Mouse (Mus musculus) spleen, adult 2 months (tissue): Measurements from ENCODE around the gene Il17ra. TPM values are rescaled to one million over a fixed set of nuclear protein-coding genes. Genes with fewer than 3 reads are reported as not detected.
A peak's percentile ranks its signal among the peaks of the same experiment; 100 is the strongest.

ENCODE experiments used
- DNase-seq, 2 experiments: peaks; one replicate each; pipeline versions ENCODE4 v3.0.0 to v3.0.0-alpha.2; 2012 to 2021; ENCODE audit warnings: low spot score in 2 of 2, low read depth in 1 of 2
- H3K27ac ChIP-seq: fragments of 200-500 bp; 2 replicates; pipeline ENCODE4 v1.5.1; 2012; ENCODE audit warnings: low read length, inconsistent platforms; ENCODE audit not compliant: insufficient read depth
- H3K27me3 ChIP-seq: fragments of 200-500 bp; 2 replicates; pipeline ENCODE4 v1.6.1; 2012; ENCODE audit warnings: mild to moderate bottlenecking, moderate library complexity, low read length, inconsistent platforms; ENCODE audit not compliant: control insufficient read depth, insufficient read depth
- H3K36me3 ChIP-seq: fragments of 200-500 bp; 2 replicates; pipeline ENCODE4 v1.6.1; 2012; ENCODE audit warnings: mild to moderate bottlenecking, low read length, inconsistent platforms; ENCODE audit not compliant: control insufficient read depth, insufficient read depth
- H3K4me1 ChIP-seq: fragments of 200-500 bp; 2 replicates; pipeline ENCODE4 v1.6.1; 2011; ENCODE audit warnings: inconsistent platforms; ENCODE audit not compliant: control insufficient read depth, insufficient read depth, insufficient read length
- H3K4me3 ChIP-seq: fragments of 200-500 bp; 2 replicates; pipeline ENCODE4 v1.5.1; 2011; ENCODE audit warnings: mild to moderate bottlenecking, inconsistent platforms; ENCODE audit not compliant: insufficient read depth, insufficient read length; ENCODE audit errors: extremely low read depth
- CTCF ChIP-seq: fragments of 200-500 bp; IDR thresholded peaks from 2 replicates; pipeline ENCODE4 v1.5.1; 2011; ENCODE audit warnings: mild to moderate bottlenecking, inconsistent platforms; ENCODE audit not compliant: insufficient read depth, insufficient read length, insufficient replicate concordance; ENCODE audit errors: extremely low read depth
- POLR2A ChIP-seq: fragments of 200-500 bp; IDR thresholded peaks from 2 replicates; pipeline ENCODE4 v1.6.1; 2011; ENCODE audit warnings: low read depth, low read length, inconsistent platforms
- WGBS: fragments of 180-500 bp; shearing (Covaris S2); methylation state at CpG from one replicate; pipeline ENCODE4 v1.1.7; 2018; 5-methylcytosine and 5-hydroxymethylcytosine counted together
- polyA plus RNA-seq: library from polyadenylated mRNA; depleted of rRNA; stranded (reverse); fragments of >200 nt; gene quantifications from 2 replicates; pipeline ENCODE4 v1.2.3, GENCODE M21; 2012

Gene Il17ra
- polyA plus RNA-seq, 1 experiment, result 93.1 TPM

DNA sequence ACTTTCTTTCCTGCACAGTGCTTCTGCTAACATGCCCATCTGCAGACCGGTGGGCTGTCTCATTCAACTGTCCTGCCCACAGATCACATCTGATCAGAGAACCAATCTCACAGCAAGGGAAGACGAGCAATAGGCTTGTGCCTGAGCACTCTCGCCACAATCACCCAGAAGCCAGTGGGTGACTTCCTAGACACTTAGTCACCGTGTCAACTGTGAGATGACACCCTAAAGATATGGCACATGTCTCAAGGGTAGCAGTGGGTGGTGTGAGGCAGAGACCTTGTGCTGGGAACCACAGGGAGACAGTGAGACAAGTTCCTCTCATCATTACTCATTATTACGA lies 10.0 kb upstream of the Il17ra start:
- 36% methylated on average over 5 of the region's 5 CpGs for WGBS
- no peak for TF ChIP-seq POLR2A
- no peak for TF ChIP-seq CTCF
- H3K4me3 ChIP-seq, result no peak overlapping the region
- DNase-seq, result no peak
- H3K36me3 ChIP-seq, result no peaks in the 10 kb centered on the region
- no peak overlapping the region for H3K27ac ChIP-seq
- no peaks in the 10 kb centered on the region for H3K27me3 ChIP-seq
- H3K4me1 ChIP-seq, result peaks cover 11% of the 10 kb centered on the region; the same call in 1 of the 2 replicates

DNA sequence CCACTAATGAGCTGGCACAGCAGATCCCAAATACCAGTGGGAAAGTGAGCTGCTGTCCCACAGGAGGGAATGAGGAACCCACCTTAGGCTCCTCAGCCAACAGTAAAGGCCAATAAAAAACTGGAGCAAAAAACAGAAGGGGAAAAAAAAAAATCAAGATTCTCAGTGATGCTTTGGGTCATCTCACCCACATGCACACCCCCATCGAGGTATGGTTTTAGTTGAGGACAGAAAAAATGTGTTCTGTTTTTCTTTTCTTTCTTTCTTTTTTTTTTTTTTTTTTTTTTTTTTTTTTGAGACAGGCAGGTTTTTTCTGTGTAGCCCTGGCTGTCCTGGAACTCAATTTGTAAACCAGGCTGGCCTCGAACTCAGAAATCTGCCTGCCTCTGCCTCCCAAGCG lies 9.5 kb upstream of the Il17ra start:
- H3K27me3 ChIP-seq, result no peaks in the 10 kb centered on the region
- no peak overlapping the region for H3K27ac ChIP-seq
- H3K36me3 ChIP-seq, result no peaks in the 10 kb centered on the region
- H3K4me1 ChIP-seq, result peaks cover 11% of the 10 kb centered on the region; the same call in 1 of the 2 replicates
- 86% methylated on average over 3 of the region's 3 CpGs for WGBS
- H3K4me3 ChIP-seq, result no peak overlapping the region
- TF ChIP-seq CTCF (no peak), POLR2A (no peak)
- DNase-seq, result no peak

DNA sequence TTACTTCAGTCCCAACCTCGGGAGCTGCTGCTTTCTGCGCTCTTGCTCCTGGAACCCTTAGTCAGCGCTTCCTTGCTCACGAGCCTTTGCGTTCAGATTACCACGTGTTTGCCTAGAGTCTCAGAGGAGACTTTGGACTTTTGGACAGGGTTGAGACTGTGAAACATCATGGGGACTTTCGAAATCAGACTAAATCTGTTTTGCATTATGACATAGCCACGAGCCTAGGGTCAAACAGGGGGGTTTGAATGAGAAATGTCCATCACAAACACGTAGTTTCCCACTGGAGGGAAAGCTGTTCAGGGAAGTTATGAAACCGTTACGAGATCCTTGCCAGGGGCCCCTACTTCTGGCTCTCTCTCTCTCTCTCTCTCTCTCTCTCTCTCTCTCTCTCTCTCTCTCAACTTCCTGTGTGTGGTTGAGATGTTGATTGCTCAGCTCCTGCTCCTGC lies 8.4 kb upstream of the Il17ra start:
- peaks cover 11% of the 10 kb centered on the region; the same call in 1 of the 2 replicates for H3K4me1 ChIP-seq
- WGBS, result 18% methylated on average over 11 of the region's 11 CpGs
- H3K4me3 ChIP-seq, result no peak overlapping the region
- H3K27ac ChIP-seq, result no peak overlapping the region
- no peaks in the 10 kb centered on the region for H3K36me3 ChIP-seq
- TF ChIP-seq POLR2A, result no peak
- no peak for TF ChIP-seq CTCF
- H3K27me3 ChIP-seq, result no peaks in the 10 kb centered on the region
- DNase-seq, result no peak

DNA sequence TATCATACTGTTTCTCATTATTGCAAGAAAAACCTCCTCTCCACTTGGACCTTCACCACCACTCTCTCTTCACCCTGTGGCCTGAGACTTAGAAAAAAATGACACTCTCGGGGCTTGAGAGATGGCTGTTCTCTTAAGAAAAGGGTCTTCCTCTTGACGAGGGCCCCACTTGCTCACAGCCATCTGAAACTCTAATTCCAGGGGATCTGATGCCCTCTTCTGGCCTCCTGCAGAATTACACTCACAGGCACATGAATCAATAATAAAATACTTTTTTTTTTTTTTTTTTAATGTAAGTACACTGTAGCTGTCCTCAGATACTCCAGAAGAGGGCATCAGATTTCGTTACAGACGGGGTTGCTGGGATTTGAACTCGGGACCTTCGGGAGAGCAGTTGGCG lies 6.0 kb upstream of the Il17ra start:
- Histone ChIP-seq H3K27ac (no peak overlapping the region), H3K4me1 (peaks cover 11% of the 10 kb centered on the region; the same call in 1 of the 2 replicates), H3K36me3 (no peaks in the 10 kb centered on the region), H3K27me3 (no peaks in the 10 kb centered on the region), H3K4me3 (no peak overlapping the region)
- TF ChIP-seq CTCF (no peak), POLR2A (no peak)
- WGBS, result 72% methylated on average over 7 of the region's 7 CpGs
- no peak for DNase-seq

DNA sequence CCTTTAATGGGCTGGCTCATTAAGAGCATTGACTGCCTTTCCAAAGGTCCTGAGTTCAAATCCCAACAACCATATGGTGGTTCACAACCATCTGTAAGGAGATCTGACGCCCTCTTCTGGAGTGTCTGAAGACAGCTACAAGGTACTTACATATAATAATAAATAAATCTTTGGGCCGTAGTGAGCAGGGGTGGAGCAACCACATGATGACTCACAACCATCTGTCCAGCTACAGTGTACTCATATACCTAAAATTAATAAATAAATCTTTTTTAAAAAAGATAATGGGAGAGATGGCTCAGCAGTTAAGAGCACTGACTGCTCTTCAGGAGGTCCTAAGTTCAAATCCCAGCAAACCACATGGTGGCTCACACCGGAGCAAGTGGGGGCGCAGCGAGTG lies 5.3 kb upstream of the Il17ra start:
- H3K36me3 ChIP-seq, result no peaks in the 10 kb centered on the region
- H3K27ac ChIP-seq, result no peak overlapping the region
- DNase-seq, result no peak
- WGBS, result 87% methylated on average over 5 of the region's 5 CpGs
- H3K27me3 ChIP-seq, result no peaks in the 10 kb centered on the region
- no peak overlapping the region for H3K4me3 ChIP-seq
- H3K4me1 ChIP-seq, result peaks cover 8% of the 10 kb centered on the region; the same call in 1 of the 2 replicates
- TF ChIP-seq POLR2A, result no peak
- TF ChIP-seq CTCF, result no peak

DNA sequence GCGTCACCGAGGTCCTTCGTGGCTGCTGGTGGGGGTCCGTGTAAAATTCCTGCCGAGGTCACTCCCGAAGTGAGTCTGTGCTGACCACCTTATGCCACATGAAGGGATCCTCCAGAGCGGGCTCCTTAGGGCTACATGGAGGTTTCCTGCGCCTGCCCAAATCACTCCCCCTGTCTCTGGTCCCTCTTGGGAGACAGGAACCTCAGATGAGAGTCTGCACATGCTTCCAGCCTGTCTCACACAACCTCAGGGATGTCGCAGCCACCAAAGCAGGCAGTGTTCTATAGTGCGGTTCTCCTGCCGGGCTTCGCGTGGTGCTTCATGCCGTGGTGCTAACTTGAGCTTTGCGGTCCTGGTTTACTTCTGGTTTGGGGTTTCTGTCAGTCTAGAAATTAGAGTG lies 1.8 kb upstream of the Il17ra start:
- TF ChIP-seq POLR2A (no peak), CTCF (no peak)
- no peak overlapping the region for H3K4me3 ChIP-seq
- 87% methylated on average over 15 of the region's 15 CpGs for WGBS
- DNase-seq, result no peak
- H3K36me3 ChIP-seq, result no peaks in the 10 kb centered on the region
- H3K27ac ChIP-seq, result no peak overlapping the region
- no peaks in the 10 kb centered on the region for H3K27me3 ChIP-seq
- peaks cover 6% of the 10 kb centered on the region for H3K4me1 ChIP-seq

DNA sequence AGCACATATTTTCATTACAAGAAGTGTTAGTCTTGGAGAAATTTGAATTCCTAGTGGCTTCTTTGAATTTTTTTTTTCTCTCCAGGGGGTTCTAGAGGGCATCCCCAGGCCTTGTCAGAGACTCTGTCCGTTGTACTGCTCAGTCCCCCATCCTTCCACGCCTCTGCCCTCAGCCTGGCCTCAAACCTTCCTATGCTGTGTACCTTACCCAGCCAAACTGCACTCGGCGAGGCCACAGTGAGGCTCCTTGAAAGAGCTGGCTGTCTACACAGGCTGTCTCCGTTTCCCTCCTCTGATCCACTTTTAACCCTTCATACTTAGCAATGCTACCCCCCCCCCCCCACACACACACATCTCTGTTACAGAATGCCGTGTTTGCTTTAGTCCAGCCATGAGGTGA lies 796 bp upstream of the Il17ra start:
- TF ChIP-seq CTCF, result no peak
- TF ChIP-seq POLR2A, result no peak
- Histone ChIP-seq H3K27me3 (no peaks in the 10 kb centered on the region), H3K27ac (no peak overlapping the region), H3K4me1 (peaks cover 14% of the 10 kb centered on the region), H3K4me3 (no peak overlapping the region), H3K36me3 (no peaks in the 10 kb centered on the region)
- 75% methylated on average over 6 of the region's 6 CpGs for WGBS
- no peak for DNase-seq

DNA sequence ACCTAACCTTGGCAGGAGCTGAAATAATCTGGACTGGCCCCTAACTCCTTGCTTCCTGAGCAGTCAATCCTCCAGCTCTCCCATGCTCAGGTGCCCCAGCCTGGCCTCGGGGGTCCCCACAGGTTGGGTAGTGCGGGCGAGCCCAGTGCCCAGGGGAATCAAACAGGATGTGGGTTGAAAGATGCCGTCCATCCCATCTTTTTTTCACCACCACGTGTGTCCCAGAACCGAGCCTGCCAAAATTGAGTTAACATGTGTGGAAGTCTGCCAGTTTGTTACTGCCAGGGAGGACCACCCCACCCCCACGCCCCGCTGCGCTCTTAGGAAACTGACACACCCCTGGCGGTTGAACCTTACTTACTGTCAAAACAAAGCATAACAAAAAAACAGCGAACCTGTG lies 837 bp downstream of the Il17ra start:
- DNase-seq, result peak in 1 of 2 experiments; percentile 37
- H3K4me1 ChIP-seq, result peaks cover 24% of the 10 kb centered on the region
- H3K36me3 ChIP-seq, result no peaks in the 10 kb centered on the region
- WGBS, result 2% methylated on average over 11 of the region's 11 CpGs
- no peaks in the 10 kb centered on the region for H3K27me3 ChIP-seq
- H3K27ac ChIP-seq, result peak overlapping the region; percentile 98
- TF ChIP-seq CTCF, result no peak
- TF ChIP-seq POLR2A, result no peak
- H3K4me3 ChIP-seq, result peak overlapping the region; percentile 97
